Mouse (Mus musculus) small intestine, adult 2 months (tissue): ENCODE measurements around the gene Anapc7.

Experiments
- CTCF ChIP-seq: fragments of 200-500 bp; IDR thresholded peaks from 2 replicates; pipeline ENCODE4 v1.5.1; 2012; ENCODE audit warnings: low read depth, mild to moderate bottlenecking, control low read depth, inconsistent platforms, low read length, moderate library complexity, mixed read lengths; ENCODE audit not compliant: insufficient replicate concordance, insufficient read length; ENCODE audit errors: extremely low read depth
- POLR2A ChIP-seq: fragments of 200-500 bp; IDR thresholded peaks from 2 replicates; pipeline ENCODE4 v1.6.1; 2012; ENCODE audit warnings: low read depth, mild to moderate bottlenecking, control low read depth, inconsistent platforms, low read length, moderate library complexity

DNA sequence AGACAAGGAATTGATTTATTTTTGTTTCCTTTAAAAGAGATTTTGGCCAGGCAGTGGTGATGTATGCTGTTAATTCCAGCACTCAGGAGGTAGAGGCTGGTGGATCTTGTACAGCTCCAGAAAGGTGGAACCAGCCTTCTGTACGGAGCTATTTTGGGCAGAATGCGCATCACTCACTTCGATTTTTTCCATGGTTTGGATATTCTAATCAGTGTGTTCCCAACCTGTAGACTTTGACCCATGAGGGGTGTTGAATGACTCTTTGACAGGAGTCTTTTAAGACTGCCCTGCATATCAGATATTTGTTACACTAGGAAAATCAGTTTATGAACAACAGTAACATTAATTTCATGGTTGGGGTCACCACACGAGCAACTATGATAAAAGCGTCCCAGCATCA, 29.8 kb downstream of the Anapc7 start:
- TF ChIP-seq CTCF, result no peak
- no peak for TF ChIP-seq POLR2A
